Mouse (Mus musculus) megakaryocyte, embryonic 14.5 days (primary cell): ENCODE data around the gene Id1.

Experiments used
- FLI1 ChIP-seq: IDR thresholded peaks from 2 replicates; pipeline ENCODE4 v1.6.1; 2012; ENCODE audit warnings: low read length, inconsistent platforms, mixed read lengths
- GATA1 ChIP-seq: IDR thresholded peaks from 3 replicates; pipeline ENCODE4 v1.6.1; 2012; ENCODE audit warnings: mixed read lengths, low read length, inconsistent platforms, borderline replicate concordance

DNA sequence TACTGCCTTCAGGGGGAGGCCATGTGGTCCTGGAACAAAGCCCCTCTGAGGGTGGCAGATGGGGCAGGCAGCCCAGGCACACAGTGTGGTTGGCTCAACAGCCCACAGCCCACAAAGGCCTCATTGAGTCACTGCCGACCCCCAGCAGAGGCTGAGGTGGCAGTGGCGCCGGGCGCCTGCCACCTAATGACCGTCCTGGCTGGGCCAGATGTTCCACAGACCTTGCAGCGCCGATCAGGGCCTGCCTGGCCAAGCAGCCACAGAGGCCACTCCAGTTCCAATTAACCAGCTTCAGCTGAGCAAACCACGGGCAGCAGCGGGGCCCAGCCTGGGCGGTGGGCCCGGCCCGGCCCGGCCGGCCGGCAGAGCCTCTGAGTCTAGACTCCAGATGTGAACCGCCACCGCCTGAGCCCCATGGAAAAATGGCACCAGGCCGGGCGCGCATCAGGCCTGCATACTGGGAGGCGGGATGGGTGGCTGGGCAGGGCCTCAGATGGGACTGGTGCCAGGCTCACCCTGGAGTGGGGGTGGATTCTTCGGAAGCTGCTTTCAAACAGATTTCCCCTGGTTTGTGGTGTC lies 30.0 kb upstream of the Id1 start:
- TF ChIP-seq GATA1 (no peak), FLI1 (no peak)
